Mouse (Mus musculus): Measurements from ENCODE around the gene Sgf29. TPM values are rescaled to one million over a fixed set of nuclear protein-coding genes. Genes with fewer than 3 reads are reported as not detected.
A peak's percentile ranks its signal among the peaks of the same experiment; 100 is the strongest.
"Not testable (repeated sequence)": the region's sequence is repeated elsewhere in the genome, so short reads cannot be mapped to it uniquely, and the experiment has no call there.

The Sgf29 gene
- polyA plus RNA-seq, 3 experiments from 2014 or later, result 46.5 to 103 (median 70.1) TPM

DNA sequence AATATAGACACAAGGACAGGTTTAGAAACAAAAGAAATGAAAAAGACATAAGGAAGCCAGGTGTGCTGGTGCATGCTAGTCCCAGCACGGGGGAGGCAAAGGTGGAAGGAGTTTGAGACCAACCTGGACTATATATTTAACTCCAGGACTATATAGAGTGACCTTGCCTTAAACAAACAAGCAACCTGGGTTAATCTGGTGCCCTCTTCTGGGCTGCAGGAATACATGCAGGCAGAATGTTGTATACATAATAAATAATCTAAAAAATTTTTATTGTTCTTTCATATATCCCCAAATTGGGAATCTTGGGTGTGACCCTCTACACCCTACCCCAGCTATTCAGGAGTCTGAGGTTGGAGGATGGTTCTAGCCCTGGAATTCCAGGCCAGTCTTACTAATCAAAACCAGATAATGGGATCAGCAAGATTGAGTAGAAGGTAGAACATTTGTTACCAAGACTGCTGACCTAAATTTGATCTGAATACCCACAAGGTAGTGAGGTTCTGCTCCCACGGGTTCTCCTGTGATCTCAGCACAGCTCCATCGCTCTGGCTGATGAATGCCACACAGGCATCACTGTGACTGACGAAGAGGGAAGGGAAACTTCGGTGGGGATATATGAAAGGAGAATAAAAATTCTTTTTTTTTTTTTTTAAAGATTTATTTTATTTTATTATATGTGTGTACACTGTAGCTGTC is 6.4 kb upstream of the Sgf29 start:
- ATAC-seq, result no peak

DNA sequence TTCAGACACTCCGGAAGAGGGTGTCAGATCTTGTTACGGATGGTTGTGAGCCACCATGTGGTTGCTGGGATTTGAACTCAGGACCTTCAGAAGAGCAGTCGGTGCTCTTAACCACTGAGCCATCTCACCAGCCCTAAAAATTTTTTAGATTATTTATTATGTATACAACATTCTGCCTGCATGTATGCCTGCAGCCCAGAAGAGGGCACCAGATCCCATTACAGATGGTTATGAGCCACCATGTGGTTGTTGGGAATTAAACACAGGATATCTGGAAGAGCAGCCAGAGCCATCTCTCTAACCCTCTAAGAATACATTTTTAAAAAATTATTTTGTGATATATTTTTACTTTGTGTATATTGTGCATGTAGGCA is 5.9 kb upstream of the Sgf29 start:
- ATAC-seq, result peak; percentile 14

DNA sequence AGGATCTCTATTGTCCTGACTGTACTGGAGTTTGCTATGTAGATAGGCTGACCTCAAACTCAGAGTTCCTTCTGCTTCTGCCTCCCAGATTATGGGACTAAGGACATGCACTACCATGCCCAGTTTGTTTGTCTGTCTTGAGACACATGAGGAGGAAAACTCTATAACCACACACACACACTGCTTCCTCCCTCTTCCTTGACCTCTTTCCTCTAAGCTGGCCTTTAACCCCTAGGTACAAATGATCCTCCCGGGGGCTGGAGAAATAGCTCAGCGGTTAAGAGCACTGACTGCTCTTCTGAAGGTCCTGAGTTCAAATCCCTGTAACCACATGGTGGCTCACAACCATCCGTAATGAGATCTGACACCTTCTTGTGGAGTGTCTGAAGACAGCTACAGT is 4.8 kb upstream of the Sgf29 start:
- ATAC-seq, result no peak

DNA sequence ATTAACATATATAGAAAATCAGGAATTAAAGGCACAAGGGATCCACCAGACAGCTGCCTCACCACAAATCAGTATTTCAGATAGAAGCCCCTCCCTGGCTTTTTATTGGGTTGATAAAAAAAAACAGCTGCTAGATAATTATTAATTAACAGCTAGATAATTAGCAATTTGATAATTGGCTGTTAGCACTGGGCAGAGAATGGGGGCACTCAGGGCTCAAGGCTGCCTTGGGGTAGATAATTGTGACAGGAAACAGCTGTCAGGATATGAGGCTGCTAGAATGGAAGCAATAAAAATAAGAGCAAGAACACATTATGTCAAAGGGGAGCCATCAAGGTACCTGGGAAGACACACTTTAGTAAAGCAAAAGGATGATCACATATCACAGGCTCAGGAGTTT is 4.2 kb upstream of the Sgf29 start:
- ATAC-seq, result no peak

DNA sequence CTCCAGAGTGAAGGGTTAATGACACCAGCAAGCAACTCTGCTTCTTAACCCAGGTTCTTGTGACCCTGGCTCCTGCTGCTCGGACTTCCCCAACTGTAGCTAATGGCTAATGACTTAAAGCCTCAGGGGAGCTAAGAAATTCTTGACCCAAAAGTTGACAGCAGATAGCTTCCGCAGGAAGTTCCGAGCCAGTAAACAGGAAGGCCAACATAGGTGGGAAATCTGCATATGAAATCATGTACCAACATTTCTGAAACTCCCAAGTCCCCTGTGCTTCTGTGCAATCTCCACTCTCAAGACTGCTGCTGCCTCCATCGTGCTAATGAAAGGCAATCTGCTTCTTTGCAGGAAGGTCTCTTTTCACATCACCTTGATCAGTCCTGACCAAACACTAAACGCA is 3.4 kb upstream of the Sgf29 start:
- no peak for ATAC-seq

DNA sequence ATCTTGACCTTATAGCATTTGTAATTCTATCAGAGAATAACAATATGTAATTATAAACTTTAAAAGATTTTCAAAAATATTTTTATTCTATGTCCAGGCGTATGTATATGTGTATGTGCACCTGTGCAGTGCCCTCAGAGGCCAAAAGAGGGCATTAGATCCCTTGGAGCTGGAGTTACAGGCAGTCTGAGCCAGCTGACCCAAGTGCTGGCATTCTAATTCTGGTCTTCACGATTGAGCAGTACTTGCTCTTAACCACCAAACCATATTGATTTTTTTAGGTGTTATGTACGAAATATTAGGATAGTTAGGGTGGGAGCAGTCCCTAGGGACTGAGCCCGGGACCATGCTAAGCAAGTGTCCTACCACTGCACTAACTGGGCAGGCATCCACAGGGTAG is 623 bp upstream of the Sgf29 start:
- ATAC-seq, result no peak

DNA sequence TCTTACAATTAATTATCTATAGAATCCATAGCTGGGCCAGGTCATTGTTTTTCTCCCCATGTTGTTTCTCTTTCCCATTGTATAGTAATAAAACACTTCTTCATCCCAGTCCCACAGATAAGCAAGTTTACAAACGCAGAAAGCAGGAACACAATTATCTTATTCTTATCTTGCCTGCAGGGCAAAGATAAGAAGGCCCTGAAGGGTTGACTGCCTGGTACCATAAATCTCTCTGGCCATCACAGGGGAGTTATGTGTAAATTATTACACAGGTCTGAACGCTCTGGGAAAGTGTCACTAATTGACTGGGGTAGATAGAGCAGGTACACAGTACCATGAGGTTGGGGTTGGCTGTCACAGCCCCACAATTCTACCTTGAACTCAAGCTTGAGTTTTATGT is 1.7 kb downstream of the Sgf29 start:
- ATAC-seq, result no peak

DNA sequence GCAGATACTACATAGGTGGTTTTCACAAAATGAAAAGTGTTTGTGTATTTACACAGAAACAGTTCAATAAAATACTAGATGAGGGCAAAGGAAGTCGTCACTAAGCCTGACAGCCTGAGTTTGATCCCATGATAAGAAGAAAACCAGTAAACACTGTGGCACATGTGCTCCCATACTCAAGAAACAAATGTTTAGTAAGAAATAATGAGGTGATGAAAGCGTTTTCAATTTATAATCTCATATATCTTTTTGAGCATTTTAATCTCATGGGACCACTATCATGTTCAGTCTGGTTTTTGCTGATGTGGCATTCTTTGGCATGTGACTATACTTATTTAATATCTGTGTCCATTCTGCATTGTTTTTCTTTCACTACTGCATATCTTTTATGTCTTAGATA is 4.9 kb downstream of the Sgf29 start:
- no peak for ATAC-seq

DNA sequence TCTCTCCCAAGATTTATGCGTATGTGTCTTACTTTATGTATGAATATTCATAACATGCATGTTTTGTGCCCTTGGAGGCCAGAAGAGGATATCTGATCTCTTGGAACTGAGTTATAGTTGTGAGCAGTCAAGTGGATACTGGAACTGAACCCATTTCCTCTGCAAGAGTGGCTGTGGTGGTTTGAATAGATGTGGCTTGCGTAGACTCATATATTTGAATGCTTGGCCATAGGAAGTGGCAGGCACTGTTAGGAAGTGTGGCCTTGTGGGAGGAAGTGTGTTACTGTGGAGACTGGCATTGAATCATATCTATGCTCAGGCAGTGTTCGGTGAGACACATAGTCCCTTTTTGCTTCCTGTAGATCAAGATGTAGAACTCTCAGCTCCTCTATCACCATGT is 6.6 kb downstream of the Sgf29 start:
- ATAC-seq, result peak; percentile 88

DNA sequence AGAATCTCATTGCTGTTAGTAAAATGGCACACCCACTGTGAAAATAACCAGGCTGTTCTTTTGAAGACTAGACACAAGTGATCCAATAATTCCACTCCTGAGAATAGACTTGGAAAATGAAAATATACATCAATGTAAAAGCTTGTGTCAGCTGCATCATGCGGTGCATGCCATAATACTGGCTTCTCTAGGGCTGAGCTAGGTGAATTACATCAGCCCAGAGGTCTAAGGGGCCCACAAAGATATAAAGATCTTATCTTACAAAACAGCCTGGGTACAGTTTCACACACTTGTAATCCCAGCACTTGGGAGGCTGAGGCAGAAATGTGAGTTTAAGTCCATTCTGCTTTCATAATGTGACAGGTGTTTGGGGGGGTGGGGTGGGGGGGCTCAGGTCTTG is 8.4 kb downstream of the Sgf29 start:
- no peak for ATAC-seq

DNA sequence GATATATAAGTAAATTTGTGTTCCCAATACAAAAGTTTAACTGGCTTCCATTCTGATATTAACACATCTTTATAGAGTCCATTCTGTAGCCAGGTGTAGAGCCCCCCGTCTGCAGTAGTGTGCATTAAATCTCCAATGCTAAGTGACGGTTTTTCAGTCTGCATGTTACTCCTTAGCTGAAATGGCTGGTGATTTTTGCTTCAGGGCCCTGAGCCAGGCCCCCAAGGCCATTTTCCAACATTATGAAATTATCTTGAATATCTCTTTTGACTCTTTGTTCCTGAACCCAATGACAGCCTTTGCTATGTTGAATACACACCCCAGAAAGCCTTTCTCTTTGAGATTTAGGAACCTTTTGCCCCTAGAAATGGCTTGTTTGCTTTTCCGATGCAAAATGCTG is 10.7 kb downstream of the Sgf29 start:
- no peak for ATAC-seq

DNA sequence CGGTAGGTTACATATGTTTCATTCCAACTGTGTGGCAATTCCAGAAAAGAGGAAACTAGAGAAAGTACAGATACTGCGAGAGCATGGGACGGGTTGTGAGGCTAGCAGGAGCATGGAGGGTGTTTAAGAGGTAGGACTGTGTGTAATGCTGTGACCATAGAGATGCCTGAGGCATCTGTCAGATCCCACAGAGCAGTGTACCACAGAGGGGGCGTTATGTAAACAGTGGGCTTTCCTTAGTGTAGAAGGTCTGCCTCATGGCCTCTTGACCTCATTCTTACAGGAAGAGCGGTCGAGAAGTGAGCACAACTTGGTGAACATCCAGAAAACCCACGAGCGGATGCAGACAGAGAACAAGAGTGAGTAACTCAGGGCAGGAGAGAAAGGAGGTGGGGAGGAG is 14.5 kb downstream of the Sgf29 start:
- no peak for ATAC-seq

DNA sequence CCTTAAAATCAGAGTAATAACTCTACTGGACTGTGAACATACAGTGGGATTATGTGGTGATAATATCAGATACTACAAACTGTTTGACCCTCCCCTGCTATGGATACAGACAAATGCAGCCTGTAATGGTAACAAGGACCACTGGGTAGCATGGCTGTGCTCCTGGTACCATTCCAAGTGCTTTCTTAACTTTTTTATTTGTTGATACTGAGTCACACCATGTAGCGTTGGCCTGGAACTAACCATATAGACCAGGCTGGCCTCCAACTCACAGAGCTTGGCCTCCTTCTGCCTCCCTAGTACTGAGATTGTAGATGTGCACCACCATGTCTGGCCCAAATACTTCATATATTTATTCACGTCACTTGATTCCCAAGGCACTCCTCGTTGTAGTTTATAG is 16.2 kb downstream of the Sgf29 start:
- no peak for ATAC-seq

DNA sequence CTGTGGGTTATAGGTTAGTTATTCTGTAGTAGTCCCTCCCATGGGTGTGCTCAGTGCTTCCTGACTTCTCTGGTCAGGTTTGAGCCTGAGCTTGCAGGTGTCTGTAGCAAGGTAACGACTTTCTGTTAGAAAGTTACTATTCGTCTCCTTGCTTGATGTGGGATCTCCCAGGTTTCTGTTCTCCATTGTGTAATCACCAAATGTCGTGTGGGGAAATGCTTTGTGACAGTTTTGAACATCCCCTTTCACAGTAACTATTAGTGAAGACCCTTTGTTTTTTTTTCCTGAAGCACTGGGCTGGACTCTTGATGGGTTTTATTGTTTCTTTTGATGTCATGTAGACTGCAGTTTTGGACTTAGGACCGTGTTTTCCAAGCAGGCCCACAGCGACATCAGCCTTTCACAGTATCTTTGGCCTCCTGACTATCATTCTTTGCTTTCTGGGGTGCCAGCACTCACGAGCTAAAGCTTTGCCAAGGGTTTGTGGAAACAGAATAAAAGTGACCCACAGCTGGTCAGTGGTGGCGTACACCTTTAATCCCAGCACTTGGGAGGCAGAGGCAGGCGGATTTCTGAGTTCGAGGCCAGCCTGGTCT is 18.5 kb downstream of the Sgf29 start:
- ATAC-seq, result no peak

DNA sequence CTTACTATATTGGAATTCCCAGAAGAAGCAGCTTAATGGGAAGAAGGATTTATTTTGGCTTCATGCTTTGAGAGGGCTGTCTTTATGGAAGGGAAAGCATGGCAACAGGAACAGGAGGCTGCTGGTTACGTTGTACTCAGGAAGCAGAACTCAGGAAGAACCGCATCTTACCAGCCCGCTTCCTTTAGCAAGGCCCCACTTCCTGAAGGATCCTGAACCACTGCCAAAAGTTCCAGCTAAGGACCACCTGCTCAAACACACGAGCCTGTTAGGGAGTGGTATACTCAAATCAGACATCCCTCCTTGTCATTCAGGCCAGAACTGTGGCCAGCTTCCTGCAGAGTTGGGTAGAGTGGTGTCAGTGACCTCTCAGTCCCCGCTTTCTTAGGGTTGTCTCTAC is 19.3 kb downstream of the Sgf29 start:
- no peak for ATAC-seq

DNA sequence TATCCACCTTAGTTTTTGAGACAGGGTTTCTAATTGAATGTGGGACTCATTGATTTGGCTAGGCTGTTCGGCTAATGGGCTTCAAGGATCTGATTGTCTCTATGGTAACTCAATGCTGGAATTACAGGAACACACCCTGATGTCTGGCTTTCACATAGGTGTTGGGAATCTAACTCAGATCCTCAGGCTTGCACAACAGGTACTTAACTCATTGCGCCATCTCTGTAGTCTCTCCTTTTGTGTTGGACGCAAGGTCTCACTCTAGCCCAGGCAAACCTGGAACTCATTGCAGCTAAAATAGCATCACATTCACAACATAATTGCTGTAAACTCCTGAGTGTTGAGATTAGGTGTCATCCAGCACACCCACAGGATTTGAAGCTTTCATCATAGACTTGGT is 21.0 kb downstream of the Sgf29 start:
- ATAC-seq, result no peak

DNA sequence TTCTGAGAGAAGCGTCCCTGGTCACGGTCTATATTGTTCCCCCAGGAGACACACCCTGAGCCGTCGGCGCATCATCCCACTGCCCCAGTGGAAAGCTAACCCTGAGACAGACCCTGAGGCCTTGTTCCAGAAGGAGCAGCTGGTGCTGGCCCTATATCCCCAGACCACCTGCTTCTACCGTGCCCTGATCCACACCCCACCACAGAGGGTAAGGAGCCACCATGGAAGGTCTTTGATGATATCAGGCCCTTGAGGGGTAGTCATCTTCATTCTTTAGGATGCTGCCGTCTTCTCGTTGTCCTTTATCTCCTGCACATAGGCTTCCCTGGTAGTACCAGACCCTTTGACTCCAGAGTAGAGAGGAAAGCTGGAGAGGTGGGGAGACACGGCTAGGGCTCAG is 23.0 kb downstream of the Sgf29 start:
- ATAC-seq, result no peak

DNA sequence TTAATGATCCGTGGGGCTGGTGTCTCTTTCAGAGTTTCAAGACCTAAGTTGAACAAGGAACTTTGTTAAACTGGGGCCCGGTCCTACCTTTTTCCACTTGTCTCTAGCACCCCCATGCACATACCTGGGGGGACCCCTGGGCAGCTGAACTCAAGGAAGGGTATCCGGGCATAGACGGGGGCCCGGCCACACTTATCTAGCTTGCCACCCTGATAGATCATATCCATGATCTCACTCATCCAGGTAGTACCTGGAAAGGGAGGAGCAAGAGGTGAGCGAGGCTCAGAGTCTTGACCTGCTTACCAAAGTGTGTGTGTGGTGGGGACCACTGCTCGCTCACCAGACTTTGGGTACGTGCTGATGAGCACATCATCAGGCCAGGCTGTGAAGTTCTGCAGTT is 26.0 kb downstream of the Sgf29 start:
- ATAC-seq, result no peak

DNA sequence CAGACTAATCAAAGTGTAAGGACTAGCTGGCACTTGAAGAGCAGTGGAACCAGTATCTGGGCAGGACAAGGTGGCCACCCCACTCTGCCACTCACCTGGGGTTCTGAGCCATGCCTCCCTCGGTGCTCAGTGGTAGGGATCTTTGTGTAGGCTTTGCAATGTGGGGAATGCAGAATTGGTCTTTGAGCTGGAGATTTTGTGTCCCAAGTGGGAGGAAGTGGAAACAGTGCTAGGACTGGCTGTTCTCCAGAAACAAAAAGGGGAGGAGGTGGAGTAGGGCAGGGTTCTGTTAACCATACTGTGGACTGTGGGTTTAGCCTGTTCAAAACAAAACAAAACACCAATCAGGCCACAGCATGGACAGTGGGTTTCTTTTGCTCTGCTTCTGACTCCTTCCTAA is 27.1 kb downstream of the Sgf29 start, which contains the start of gene Sult1a1:
Gene Sult1a1 (minus strand): TSS at position 226 of the 400 bp plus-strand sequence.
- no peak for ATAC-seq

DNA sequence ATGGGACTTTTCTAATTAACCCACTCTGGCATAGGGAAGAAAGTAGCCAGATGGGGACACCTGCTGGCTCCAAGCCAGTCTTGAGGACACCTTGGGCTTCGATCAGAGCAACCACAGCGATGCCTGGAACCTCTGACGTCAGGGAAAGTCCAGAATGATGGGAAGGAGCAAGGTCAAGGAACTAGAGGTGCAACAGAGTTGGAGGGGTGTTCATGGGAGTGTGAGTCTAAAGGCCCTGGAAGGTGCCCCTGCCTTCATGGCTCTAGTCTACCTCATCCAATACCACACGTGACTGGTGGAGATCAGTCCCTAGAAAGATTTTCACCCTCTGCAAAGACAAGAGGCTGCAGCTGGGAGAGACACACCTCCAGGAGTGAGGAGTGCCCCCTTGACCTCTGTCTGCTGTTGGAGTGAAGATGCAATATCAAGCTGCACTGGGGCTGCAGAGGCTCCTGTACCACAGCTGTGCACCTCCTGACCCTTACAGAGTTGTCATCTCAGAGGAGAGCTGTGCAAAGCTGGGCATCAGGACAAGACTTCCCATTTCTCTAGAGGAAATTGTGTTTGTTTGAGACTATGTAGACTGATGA is 27.6 kb downstream of the Sgf29 start:
- no peak for ATAC-seq

DNA sequence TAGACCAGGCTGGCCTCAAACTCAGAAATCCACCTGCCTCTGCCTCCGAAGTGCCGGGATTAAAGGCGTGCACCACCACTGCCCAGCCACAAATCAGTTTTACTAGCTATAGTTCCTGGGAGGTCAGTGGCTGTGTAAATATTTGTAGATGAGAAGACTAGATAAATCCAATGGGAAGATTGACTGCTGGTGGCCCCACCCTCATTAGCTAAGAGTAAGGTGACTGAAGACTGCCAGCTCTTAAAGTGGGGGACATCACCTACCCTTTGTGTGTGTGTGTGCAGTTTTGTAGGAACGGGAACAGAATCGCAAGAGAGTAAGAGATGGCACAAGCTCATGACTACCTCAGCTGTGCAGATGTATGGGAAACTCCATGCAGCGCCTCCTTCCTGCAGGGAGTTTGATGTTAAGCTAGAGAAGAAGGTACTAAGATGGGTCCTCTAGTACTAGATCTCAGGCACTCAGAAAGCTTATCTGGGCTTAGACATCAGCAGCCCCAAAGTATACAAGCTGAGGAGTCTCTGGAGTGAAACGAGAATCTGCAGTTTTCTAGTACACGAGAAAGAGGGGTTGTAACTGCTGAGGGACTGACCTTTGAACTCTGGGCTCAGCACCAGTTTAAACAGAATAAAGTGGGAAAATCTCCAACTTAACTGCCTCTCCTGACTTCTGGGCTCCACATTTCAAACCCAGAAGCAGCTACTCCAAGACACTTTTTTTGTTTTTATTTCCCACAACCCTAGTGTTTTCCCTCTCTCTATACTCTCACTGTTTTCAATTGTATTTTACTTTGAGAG is 29.6 kb downstream of the Sgf29 start:
- ATAC-seq, result no peak

DNA sequence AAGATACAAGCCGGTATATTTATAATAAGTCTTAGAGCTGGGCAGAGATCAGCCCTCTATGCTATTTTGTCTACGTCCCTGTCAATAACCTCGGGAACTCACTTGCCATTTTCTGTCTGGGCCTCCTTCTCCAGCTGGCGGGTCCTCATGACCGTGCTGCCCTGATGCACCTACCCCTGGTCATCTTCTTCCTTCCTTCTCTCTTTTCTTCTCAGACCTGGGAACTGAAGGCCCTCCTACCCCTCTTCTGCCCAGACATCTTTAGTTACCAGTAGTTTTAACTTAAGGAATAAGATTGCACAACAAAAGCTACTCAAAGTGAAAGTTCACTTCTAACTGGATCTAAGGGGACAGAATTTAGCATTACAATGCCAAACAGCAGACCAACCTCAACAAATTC is 30.6 kb downstream of the Sgf29 start:
- ATAC-seq, result no peak

DNA sequence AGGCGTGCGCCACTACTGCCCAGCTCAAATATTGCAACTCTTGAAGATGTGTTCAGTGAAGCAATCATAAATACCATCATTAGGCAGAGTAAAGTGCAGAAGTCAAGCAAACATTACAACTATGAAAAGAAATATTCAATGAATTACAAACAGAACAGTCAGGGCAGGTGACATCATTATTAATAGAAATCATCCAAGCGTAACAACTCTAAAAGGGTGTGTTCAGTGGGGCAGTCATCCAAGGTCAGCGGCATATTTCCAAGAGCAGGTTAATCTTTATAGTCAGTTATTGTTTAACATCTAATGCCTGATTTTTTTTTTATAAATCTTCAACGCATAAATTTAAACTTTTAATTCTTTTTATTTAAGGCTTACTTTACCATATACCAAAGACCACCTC is 32.1 kb downstream of the Sgf29 start:
- ATAC-seq, result no peak

DNA sequence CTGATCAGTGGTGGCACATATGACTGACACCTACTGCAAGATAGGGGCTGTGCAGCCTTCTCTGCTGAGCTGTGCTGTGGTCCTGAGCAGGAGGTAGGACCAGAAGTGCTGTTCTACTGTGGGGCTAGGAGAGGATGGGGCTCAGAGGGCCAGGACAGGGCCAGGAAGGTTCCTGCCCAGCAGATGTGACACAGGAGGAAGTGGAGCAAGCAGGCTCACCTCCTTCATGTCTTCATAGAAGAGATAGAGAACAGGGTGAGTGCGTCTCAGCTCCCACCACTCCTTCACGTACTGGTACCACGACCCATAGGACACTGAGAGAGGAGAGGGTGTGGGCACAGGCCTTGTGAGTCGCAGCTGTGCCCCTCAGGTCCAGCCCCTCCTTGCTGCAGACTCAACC is 39.0 kb downstream of the Sgf29 start:
- ATAC-seq, result not testable (repeated sequence)
